Mouse (Mus musculus) myocyte (in vitro differentiated cells): ENCODE results near the gene Irf6. TPM values are rescaled to one million over a fixed set of nuclear protein-coding genes. Genes with fewer than 3 reads are reported as not detected.

Experiments
- H3K27me3 ChIP-seq: one replicate; pipeline ENCODE4 v1.6.1; 2011; ENCODE audit not compliant: control insufficient read depth, insufficient read depth, insufficient read length
- H3K36me3 ChIP-seq: one replicate; pipeline ENCODE4 v1.6.1; 2011; ENCODE audit not compliant: control insufficient read depth, insufficient read depth
- H3K4me2 ChIP-seq: one replicate; pipeline ENCODE4 v1.6.1; 2011; ENCODE audit warnings: low read depth, control low read depth
- H3K4me3 ChIP-seq: one replicate; pipeline ENCODE4 v1.5.1; 2011; ENCODE audit warnings: mild to moderate bottlenecking, control low read depth, moderate library complexity
- H3K79me2 ChIP-seq: one replicate; pipeline ENCODE4 v1.6.1; 2011; ENCODE audit not compliant: control insufficient read depth, insufficient read depth
- H3ac ChIP-seq: one replicate; pipeline ENCODE4 v1.6.1; 2011; ENCODE audit not compliant: control insufficient read depth, insufficient read length
- CEBPB ChIP-seq: IDR thresholded peaks from 2 replicates; pipeline ENCODE4 v1.6.1; 2011; ENCODE audit warnings: mild to moderate bottlenecking, moderate library complexity; ENCODE audit not compliant: poor library complexity, insufficient read depth, severe bottlenecking
- E2F4 ChIP-seq: IDR thresholded peaks from one replicate; pipeline ENCODE4 v1.6.1; 2011; ENCODE audit warnings: mild to moderate bottlenecking, control low read depth, moderate library complexity; ENCODE audit not compliant: insufficient read depth
- MAX ChIP-seq: IDR thresholded peaks from one replicate; pipeline ENCODE4 v1.6.1; 2011; ENCODE audit warnings: low read depth, mild to moderate bottlenecking, control low read depth
- MYOD1 ChIP-seq, 3 experiments: IDR thresholded peaks; one replicate each; pipeline ENCODE4 v1.6.1; 2011; ENCODE audit warnings: control low read depth in 2 of 3, low read depth in 2 of 3, mild to moderate bottlenecking in 2 of 3, moderate library complexity in 1 of 3; ENCODE audit not compliant: insufficient read length in 2 of 3, control insufficient read depth in 1 of 3
- MYOG ChIP-seq, 3 experiments: IDR thresholded peaks; one replicate each; pipeline ENCODE4 v1.6.1; 2011; ENCODE audit warnings: control low read depth in 2 of 3, low read depth in 2 of 3, mild to moderate bottlenecking in 2 of 3; ENCODE audit not compliant: insufficient read length in 2 of 3, control insufficient read depth in 1 of 3, insufficient read depth in 1 of 3
- POLR2A ChIP-seq: IDR thresholded peaks from one replicate; pipeline ENCODE4 v1.6.1; 2011; ENCODE audit warnings: low read depth, mild to moderate bottlenecking, control low read depth, moderate library complexity; ENCODE audit not compliant: insufficient read length
- POLR2AphosphoS2 ChIP-seq: IDR thresholded peaks from one replicate; pipeline ENCODE4 v1.6.1; 2011; ENCODE audit warnings: low read depth, control low read depth; ENCODE audit not compliant: insufficient read length
- REST ChIP-seq: IDR thresholded peaks from one replicate; pipeline ENCODE4 v1.6.1; 2011; ENCODE audit warnings: mild to moderate bottlenecking, control low read depth, moderate library complexity; ENCODE audit not compliant: insufficient read depth, insufficient read length
- SRF ChIP-seq: IDR thresholded peaks from one replicate; pipeline ENCODE4 v1.6.1; 2011; ENCODE audit warnings: low read depth; ENCODE audit not compliant: control insufficient read depth, insufficient read length
- TCF12 ChIP-seq: IDR thresholded peaks from one replicate; pipeline ENCODE4 v1.6.1; 2011; ENCODE audit warnings: mild to moderate bottlenecking, control low read depth; ENCODE audit not compliant: poor library complexity, insufficient read depth, severe bottlenecking
- TCF3 ChIP-seq: IDR thresholded peaks from one replicate; pipeline ENCODE4 v1.6.1; 2011; ENCODE audit warnings: low read depth, control low read depth; ENCODE audit not compliant: insufficient read length
- USF1 ChIP-seq: IDR thresholded peaks from one replicate; pipeline ENCODE4 v1.6.1; 2011; ENCODE audit warnings: low read depth, mild to moderate bottlenecking, control low read depth, moderate library complexity
- polyA plus RNA-seq: library from polyadenylated mRNA; unstranded; fragments of >200 nt; fragmentation: generic; extraction: Trizol; gene quantifications from one replicate; pipeline ENCODE4 v1.2.1, GENCODE M21; 2012; ENCODE audit warnings: missing spikeins

The Irf6 gene
- polyA plus RNA-seq, 1 experiment = 0.73 TPM

DNA sequence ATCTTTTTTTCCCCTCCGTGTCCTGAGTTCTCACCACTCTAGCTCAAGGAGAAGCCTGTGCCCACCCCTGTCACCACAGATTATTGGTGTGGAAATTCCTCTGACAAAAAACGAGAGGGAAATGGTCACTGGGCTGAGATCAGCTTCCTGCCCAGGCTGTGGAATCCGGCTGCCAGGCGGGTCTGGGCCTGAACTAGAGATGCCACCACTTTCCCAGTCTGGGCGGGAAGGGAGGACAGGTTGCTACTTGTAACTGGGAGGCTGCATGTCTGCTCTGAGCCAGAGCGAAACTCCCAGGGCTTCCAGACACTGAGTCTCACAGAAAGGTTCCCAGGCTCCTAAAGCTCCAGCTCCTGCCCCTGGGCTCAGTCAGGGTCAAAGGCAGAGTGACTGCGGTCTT, 11.8 kb upstream of the Irf6 start:
- Histone ChIP-seq H3K27me3 (peaks cover 12% of the 10 kb centered on the region), H3K4me3 (no peak overlapping the region), H3K36me3 (no peaks in the 10 kb centered on the region), H3K79me2 (no peaks in the 10 kb centered on the region), H3ac (no peak overlapping the region), H3K4me2 (no peak overlapping the region)
- TF ChIP-seq USF1 (no peak), TCF3 (no peak), MAX (no peak), REST (no peak), POLR2A (no peak), E2F4 (no peak), MYOD1 (IDR thresholded peaks at IDR 0.05; ENCODE audit: control insufficient read depth in 1 of 3, insufficient read length in 2 of 3, low read depth in 2 of 3) (no peak), CEBPB (no peak), SRF (no peak), POLR2AphosphoS2 (no peak), MYOG (IDR thresholded peaks at IDR 0.05; ENCODE audit: control insufficient read depth in 1 of 3, insufficient read depth in 1 of 3, insufficient read length in 2 of 3, low read depth in 2 of 3) (no peak), TCF12 (no peak)

DNA sequence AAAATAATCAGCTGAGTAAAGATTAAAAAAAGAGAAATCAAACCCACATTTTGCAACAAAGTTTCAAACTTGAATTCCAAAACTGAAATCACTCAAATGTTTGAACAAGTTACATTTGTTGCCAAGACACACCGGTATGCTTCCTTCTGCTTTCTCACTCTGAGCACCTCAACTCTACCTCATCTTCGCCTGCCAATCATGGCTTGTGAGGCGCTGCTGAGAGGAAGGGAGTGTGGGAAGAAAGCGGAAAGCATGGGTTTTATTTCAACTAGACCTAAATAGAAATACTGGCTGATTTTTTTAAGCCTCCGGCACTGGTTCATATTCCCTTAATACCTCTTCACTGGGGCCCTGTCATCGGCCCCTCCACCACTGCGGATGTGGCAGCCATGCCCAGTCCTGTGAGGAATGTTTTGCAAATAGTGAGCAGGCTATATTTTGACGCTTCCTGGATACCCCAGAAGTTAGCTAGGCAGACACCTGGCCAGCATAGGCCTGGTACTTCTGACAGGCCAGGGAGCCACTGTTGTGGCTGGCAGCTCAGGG, 10.3 kb upstream of the Irf6 start:
- Histone ChIP-seq H3K27me3 (peaks cover 12% of the 10 kb centered on the region), H3ac (no peak overlapping the region), H3K79me2 (no peaks in the 10 kb centered on the region), H3K36me3 (no peaks in the 10 kb centered on the region), H3K4me2 (no peak overlapping the region), H3K4me3 (no peak overlapping the region)
- TF ChIP-seq E2F4 (no peak), TCF12 (no peak), USF1 (no peak), MYOD1 (IDR thresholded peaks at IDR 0.05; ENCODE audit: control insufficient read depth in 1 of 3, insufficient read length in 2 of 3, low read depth in 2 of 3) (no peak), REST (no peak), CEBPB (no peak), TCF3 (no peak), POLR2A (no peak), POLR2AphosphoS2 (no peak), MYOG (IDR thresholded peaks at IDR 0.05; ENCODE audit: control insufficient read depth in 1 of 3, insufficient read depth in 1 of 3, insufficient read length in 2 of 3, low read depth in 2 of 3) (no peak), SRF (no peak), MAX (no peak)

DNA sequence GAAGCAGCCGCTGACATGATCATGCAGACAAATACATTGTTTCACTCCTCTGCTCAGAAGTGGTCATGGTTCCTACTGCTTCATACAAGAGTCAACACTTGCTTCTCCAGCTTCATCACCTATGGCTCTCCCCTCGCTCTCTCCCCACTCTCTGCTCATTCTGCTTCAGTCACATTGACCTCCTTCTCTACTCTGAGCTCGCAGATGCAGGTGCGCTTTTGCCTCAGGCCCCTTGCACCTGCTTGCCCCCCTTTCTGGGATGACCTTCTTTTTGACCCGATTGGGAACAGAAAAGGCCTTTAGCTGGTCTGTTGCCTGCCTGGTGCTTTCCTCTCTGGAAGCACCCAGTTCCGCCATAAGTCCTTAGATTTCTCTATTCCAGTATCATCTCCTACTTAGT, 8.4 kb upstream of the Irf6 start:
- H3K79me2 ChIP-seq = no peaks in the 10 kb centered on the region
- H3K27me3 ChIP-seq = peaks cover 12% of the 10 kb centered on the region
- no peak overlapping the region for H3K4me3 ChIP-seq
- no peak overlapping the region for H3K4me2 ChIP-seq
- TF ChIP-seq MYOD1 (IDR thresholded peaks at IDR 0.05; ENCODE audit: control insufficient read depth in 1 of 3, insufficient read length in 2 of 3, low read depth in 2 of 3) (no peak), POLR2AphosphoS2 (no peak)
- no peak overlapping the region for H3ac ChIP-seq
- no peaks in the 10 kb centered on the region for H3K36me3 ChIP-seq

DNA sequence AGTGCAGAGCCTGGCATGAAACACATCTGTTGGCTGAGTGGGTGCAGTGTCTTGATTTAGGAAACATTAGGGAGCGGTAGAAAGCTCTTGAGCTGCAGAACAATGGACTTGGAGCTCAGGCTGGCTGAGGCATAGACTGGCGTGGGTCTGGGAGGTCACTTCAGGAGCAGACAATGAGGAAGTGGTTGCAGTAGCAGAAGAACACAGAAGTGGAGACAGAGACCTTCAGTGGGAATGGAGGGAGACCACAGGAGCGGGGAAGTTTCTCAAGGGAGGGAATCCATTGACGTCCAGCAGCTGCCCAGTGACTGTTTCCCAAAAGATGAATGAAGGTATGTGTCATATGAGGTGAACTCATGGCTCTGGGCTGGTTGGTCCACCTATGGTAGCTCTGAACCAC, 7.8 kb upstream of the Irf6 start:
- Histone ChIP-seq H3K36me3 (no peaks in the 10 kb centered on the region), H3K27me3 (peaks cover 12% of the 10 kb centered on the region), H3K4me2 (no peak overlapping the region), H3ac (no peak overlapping the region), H3K4me3 (no peak overlapping the region), H3K79me2 (no peaks in the 10 kb centered on the region)
- TF ChIP-seq TCF12 (no peak), REST (no peak), POLR2A (no peak), SRF (no peak), MYOD1 (IDR thresholded peaks at IDR 0.05; ENCODE audit: control insufficient read depth in 1 of 3, insufficient read length in 2 of 3, low read depth in 2 of 3) (no peak), CEBPB (no peak), TCF3 (no peak), USF1 (no peak), MYOG (IDR thresholded peaks at IDR 0.05; ENCODE audit: control insufficient read depth in 1 of 3, insufficient read depth in 1 of 3, insufficient read length in 2 of 3, low read depth in 2 of 3) (no peak), POLR2AphosphoS2 (no peak), MAX (no peak), E2F4 (no peak)

DNA sequence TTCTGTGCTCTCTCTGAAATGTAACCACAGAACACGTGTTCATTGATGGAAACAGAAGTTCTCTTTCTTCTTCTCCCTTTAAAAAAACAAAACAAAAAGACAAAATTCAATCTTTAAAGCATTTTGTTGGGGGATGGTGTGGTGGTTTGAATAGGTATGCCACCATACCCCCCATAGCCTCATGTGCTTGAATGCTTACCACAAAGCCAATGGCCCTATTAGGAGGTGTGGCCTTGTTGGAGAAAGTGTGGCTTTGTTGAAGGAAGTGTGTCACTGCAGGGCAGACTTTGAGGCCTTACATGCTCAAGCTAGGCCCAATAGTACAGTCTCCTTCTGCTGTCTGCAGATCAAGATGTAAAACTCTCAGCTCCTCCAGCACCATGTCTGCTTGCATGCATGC, 6.5 kb upstream of the Irf6 start:
- TF ChIP-seq POLR2AphosphoS2 (no peak), MAX (no peak)
- Histone ChIP-seq H3ac (no peak overlapping the region), H3K79me2 (no peaks in the 10 kb centered on the region), H3K4me2 (no peak overlapping the region), H3K4me3 (no peak overlapping the region), H3K36me3 (no peaks in the 10 kb centered on the region), H3K27me3 (peaks cover 12% of the 10 kb centered on the region)
